Mouse (Mus musculus) neural tube, embryonic 15.5 days (tissue): ENCODE data around the gene Cenph. TPM values are rescaled to one million over a fixed set of nuclear protein-coding genes. Genes with fewer than 3 reads are reported as not detected.
"Not testable (repeated sequence)": the region's sequence is repeated elsewhere in the genome, so short reads cannot be mapped to it uniquely, and the experiment has no call there.

Experiments used
- ATAC-seq: fragments of 200-750 bp; cut with Nextera tagmentation; 2 replicates; pipeline ENCODE4 v1.8.0; 2017; ENCODE audit warnings: mild to moderate bottlenecking, moderate TSS enrichment, moderate library complexity; ENCODE audit not compliant: low FRiP score
- H3K27ac ChIP-seq: fragments of 300-500 bp; sonication (generic); replicated peaks from 2 replicates; pipeline ENCODE4 v1.5.1; 2015; ENCODE audit warnings: mild to moderate bottlenecking, inconsistent platforms
- H3K27me3 ChIP-seq: fragments of 300-500 bp; sonication (generic); replicated peaks from 2 replicates; pipeline ENCODE4 v1.6.1; 2015; ENCODE audit warnings: inconsistent platforms
- H3K36me3 ChIP-seq: fragments of 300-500 bp; sonication (generic); 2 replicates; pipeline ENCODE4 v1.6.1; 2015; ENCODE audit warnings: inconsistent platforms
- H3K4me1 ChIP-seq: fragments of 300-500 bp; sonication (generic); 2 replicates; pipeline ENCODE4 v1.6.1; 2015; ENCODE audit warnings: inconsistent platforms
- H3K4me2 ChIP-seq: fragments of 300-500 bp; sonication (generic); 2 replicates; pipeline ENCODE4 v1.6.1; 2015; ENCODE audit warnings: inconsistent platforms, mild to moderate bottlenecking, moderate library complexity
- H3K4me3 ChIP-seq: fragments of 300-500 bp; sonication (generic); replicated peaks from 2 replicates; pipeline ENCODE4 v1.5.1; 2015; ENCODE audit warnings: mild to moderate bottlenecking, inconsistent platforms
- H3K9ac ChIP-seq: fragments of 300-500 bp; sonication (generic); replicated peaks from 2 replicates; pipeline ENCODE4 v1.6.1; 2015; ENCODE audit warnings: mild to moderate bottlenecking, inconsistent platforms
- H3K9me3 ChIP-seq: fragments of 300-500 bp; sonication (generic); replicated peaks from 2 replicates; pipeline ENCODE4 v1.6.1; 2016; ENCODE audit warnings: inconsistent platforms
- WGBS: fragments of 180-500 bp; shearing (Covaris S2); methylation state at CpG from one replicate; pipeline ENCODE4 v1.1.7; 2015; ENCODE audit warnings: mixed read lengths; 5-methylcytosine and 5-hydroxymethylcytosine counted together
- polyA plus RNA-seq: library from polyadenylated mRNA; unstranded; fragments of >200 nt; fragmentation: Nextera tagmentation; extraction: Ambion mirVana; gene quantifications from 2 replicates; pipeline ENCODE4 v1.2.1, GENCODE M21; 2015

The Cenph gene
- 5.9 and 11.2 TPM in 2 replicates for polyA plus RNA-seq

DNA sequence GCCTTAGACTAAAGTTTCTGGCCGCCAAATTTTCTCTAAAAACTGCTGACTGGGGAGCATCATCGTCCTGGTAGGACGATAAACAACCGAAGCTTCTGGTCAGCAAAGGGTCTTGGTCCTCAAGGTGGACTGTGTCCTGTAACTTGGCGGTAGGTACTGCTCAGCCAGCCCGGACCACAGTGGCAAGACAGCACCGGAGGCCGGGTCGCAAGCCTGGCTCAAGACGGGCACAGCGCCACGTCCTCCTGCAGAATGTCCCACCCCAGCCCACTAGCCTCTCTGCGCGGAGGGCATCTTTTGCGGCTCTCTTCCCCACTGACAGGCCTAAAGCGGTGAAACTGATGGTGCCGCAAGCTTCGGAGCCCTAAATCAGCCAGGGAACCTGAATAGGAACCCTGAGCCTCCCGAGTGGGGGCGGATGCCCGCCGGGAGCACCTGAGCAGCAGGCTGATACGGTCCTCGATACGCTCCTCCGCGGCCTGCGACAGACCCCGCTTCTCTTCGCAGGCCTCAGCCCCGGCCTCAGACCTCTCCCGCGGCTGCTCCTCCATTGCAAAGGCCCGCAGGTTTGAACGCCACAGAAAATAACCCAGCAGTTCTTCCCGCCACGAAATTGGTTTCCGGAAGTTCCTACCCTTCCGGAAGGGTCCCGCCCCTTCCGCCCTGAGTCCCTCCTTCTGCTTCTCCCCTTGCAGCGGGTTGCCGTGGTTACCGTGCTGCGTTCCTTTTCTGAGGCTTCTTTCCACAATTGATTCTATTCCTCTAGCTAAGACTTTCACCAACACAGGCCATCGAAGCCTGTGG, at the start of gene Cenph:
Gene Cenph, minus strand, starts transcription at position 648 of the 804 bp plus-strand sequence.
- ATAC-seq, result peak; percentile 97
- peaks cover 15% of the 10 kb centered on the region for H3K4me1 ChIP-seq
- H3K4me3 ChIP-seq, result peak within 1 kb of the TSS; percentile 68
- peak within 1 kb of the TSS; percentile 42 for H3K27ac ChIP-seq
- WGBS, result under 1% methylated on average over 46 of the region's 46 CpGs
- peak within 1 kb of the TSS; percentile 100 for H3K4me2 ChIP-seq
- no peaks in the 10 kb centered on the region for H3K9me3 ChIP-seq
- peak within 1 kb of the TSS; percentile 60 for H3K9ac ChIP-seq
- H3K27me3 ChIP-seq, result no peaks in the 10 kb centered on the region
- no peaks in the 10 kb centered on the region for H3K36me3 ChIP-seq

DNA sequence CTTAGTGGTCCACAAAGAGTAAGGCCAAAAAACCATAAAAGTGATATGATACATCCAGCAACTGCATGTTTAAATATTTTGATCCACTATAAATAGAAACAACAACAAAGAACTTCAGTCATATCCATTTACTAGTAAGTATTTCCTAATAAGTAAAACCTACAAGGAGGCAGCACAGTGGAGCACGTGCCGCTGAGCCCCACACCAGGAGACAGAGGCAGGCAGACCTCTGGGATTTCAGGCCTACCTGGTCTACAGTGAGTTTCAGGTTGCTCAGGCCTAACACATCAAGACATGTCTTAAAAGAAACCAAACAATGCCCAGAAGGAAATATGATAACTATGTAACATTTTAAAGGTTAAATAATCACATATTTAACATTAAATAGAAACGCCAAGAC, 49.2 kb upstream of the Cenph start:
- H3K9me3 ChIP-seq, result no peaks in the 10 kb centered on the region
- ATAC-seq, result no peak
- 0 out of 2 replicates have a peak, but pooled peaks cover 2% of the 10 kb centered on the region for H3K4me1 ChIP-seq
- 97% methylated on average over 3 of the region's 3 CpGs for WGBS
- no peak overlapping the region for H3K9ac ChIP-seq
- H3K4me2 ChIP-seq, result no peak overlapping the region
- peaks cover 41% of the 10 kb centered on the region for H3K36me3 ChIP-seq
- no peak overlapping the region for H3K27ac ChIP-seq
- no peak overlapping the region for H3K4me3 ChIP-seq
- no peaks in the 10 kb centered on the region for H3K27me3 ChIP-seq

DNA sequence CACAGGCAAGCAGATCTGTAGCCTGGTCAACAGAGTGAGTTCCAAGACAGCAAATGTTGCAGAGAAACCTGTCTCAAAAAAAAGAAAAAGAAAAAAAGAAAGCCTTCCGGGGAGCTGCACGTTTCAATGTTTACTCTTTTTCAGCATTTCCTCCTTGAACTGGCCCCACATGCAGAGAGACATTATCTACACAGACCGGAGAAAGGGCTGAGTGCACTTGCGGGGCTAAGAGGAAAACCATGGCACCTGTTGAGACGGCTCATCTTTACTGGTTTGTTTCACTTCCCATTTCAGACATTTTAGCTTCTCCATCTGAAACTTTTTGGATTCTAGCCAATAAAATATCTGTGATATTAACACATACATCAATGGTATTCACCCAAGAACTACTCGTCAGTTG, 48.6 kb upstream of the Cenph start:
- WGBS, result 88% methylated on average over 6 of the region's 6 CpGs
- H3K36me3 ChIP-seq, result peaks cover 46% of the 10 kb centered on the region
- no peak overlapping the region for H3K9ac ChIP-seq
- no peak overlapping the region for H3K27ac ChIP-seq
- no peak for ATAC-seq
- H3K9me3 ChIP-seq, result no peaks in the 10 kb centered on the region
- H3K4me3 ChIP-seq, result no peak overlapping the region
- no peak overlapping the region for H3K4me2 ChIP-seq
- H3K27me3 ChIP-seq, result no peaks in the 10 kb centered on the region
- H3K4me1 ChIP-seq, result no peaks in the 10 kb centered on the region

DNA sequence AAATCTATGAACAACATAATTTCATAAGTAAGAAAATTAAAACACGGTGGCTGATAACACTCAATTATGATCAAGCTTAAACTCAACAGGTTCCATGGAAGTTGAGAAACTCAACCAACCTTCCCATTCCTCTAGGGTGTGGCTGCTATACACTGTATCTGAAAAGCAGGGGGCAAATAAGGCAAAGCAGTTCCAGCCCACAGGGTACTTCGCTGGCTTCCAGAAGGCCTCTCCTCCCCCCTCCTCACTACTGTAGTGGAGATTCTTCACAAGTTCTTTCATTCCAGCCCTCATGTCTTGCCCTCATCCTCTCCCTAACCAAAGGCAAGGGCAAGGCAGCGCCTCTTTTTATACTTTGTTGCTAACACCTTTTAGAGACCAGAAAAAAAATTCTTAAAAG, 48.2 kb upstream of the Cenph start:
- ATAC-seq, result no peak
- 98% methylated on average over 3 of the region's 3 CpGs for WGBS
- H3K4me3 ChIP-seq, result no peak overlapping the region
- H3K9ac ChIP-seq, result no peak overlapping the region
- peaks cover 49% of the 10 kb centered on the region for H3K36me3 ChIP-seq
- H3K9me3 ChIP-seq, result no peaks in the 10 kb centered on the region
- no peak overlapping the region for H3K4me2 ChIP-seq
- H3K4me1 ChIP-seq, result no peaks in the 10 kb centered on the region
- H3K27me3 ChIP-seq, result no peaks in the 10 kb centered on the region
- no peak overlapping the region for H3K27ac ChIP-seq

DNA sequence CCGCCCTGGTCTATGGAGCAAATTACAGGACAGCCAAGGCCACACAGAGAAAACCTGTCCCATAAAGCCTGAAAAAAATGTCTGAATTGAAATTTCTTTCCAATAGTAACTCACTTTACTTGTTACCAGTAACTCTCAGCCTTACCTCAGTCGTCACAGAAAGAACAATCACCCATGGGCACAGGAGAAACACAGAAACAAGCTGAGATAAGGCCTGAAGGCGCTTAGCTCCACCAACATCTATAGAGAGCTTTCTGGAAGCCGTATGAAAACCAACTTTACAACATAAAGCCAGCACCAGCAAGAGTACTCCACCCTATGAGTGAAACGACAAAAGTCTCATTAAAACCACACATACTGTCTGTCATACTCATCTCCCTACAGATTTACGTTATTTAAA, 38.8 kb upstream of the Cenph start:
- 97% methylated on average over 6 of the region's 6 CpGs for WGBS
- Histone ChIP-seq H3K4me1 (no peaks in the 10 kb centered on the region), H3K9me3 (no peaks in the 10 kb centered on the region), H3K4me2 (no peak overlapping the region), H3K27me3 (no peaks in the 10 kb centered on the region), H3K4me3 (no peak overlapping the region), H3K27ac (no peak overlapping the region), H3K9ac (no peak overlapping the region), H3K36me3 (peaks cover 67% of the 10 kb centered on the region)
- ATAC-seq, result no peak

DNA sequence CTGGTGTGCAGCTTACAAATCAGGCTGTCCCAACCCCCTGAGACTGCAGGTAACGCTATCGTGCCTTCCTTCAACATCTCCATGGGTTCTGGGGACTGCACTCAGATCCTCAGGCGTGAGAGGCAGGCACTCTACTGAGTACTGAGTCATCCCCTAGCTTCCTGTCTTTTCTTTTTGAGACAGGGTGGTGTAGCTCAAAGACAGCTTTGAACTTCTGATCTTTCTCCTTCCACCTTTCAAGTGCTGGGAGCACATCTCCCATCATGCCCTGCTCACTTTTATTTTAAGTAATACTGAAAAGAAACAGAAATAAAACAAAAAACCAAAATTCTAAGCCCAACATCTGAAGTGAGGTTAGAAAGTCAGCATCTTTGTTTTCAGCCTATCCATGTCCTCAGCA, 30.1 kb upstream of the Cenph start:
- no peaks in the 10 kb centered on the region for H3K27me3 ChIP-seq
- H3K27ac ChIP-seq, result no peak overlapping the region
- ATAC-seq, result no peak
- H3K4me2 ChIP-seq, result no peak overlapping the region
- WGBS, result 99% methylated on average over 3 of the region's 3 CpGs
- no peak overlapping the region for H3K4me3 ChIP-seq
- H3K9ac ChIP-seq, result no peak overlapping the region
- H3K9me3 ChIP-seq, result no peaks in the 10 kb centered on the region
- peaks cover 60% of the 10 kb centered on the region for H3K36me3 ChIP-seq
- H3K4me1 ChIP-seq, result no peaks in the 10 kb centered on the region

DNA sequence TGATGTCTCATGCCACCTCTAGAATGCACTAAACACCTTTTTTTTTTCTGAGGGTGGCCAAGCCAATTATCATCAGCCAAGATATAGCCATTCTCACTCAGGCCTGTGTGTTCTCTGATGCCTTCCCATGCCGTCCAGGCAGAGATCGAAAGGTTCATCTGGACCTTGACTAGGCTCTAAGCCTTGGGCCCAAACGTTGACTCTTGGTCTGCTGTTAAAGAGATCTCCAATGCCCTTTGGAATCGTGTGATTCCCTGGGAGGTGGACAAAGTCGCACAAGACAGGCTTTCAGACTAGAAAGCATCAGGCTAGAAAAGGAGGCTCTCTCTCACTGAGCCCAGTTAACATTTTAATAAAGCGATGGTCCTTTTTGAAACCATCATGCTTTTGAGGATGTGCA, 21.5 kb upstream of the Cenph start:
- WGBS, result 94% methylated on average over 6 of the region's 6 CpGs
- H3K4me3 ChIP-seq, result no peak overlapping the region
- H3K27ac ChIP-seq, result no peak overlapping the region
- peaks cover 8% of the 10 kb centered on the region for H3K36me3 ChIP-seq
- no peaks in the 10 kb centered on the region for H3K27me3 ChIP-seq
- no peak overlapping the region for H3K9ac ChIP-seq
- H3K4me2 ChIP-seq, result no peak overlapping the region
- H3K9me3 ChIP-seq, result no peaks in the 10 kb centered on the region
- no peaks in the 10 kb centered on the region for H3K4me1 ChIP-seq
- ATAC-seq, result no peak

DNA sequence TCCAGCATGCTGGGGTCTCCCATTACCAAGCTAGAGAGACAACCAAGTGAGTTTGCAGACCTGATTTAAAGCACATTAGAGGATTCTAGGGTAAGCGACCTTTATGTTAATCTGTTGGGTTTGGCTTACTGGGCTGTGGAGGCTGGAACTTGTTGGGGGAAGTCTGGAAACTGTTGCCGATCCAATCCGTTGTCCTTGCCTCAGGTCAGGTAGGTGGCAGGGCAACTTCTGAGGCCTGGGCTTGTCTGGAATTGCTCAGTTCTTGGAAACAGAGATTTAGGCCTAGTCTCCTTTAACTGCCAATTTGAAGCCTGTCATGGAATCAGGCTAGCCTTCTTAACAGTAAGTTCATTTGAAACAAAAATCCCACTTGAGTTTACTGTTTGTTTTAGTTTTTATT, 13.4 kb upstream of the Cenph start:
- ATAC-seq, result no peak
- Histone ChIP-seq H3K36me3 (no peaks in the 10 kb centered on the region), H3K4me3 (no peak overlapping the region), H3K27me3 (no peaks in the 10 kb centered on the region), H3K4me1 (peaks cover 5% of the 10 kb centered on the region), H3K27ac (no peak overlapping the region), H3K4me2 (no peak overlapping the region), H3K9ac (no peak overlapping the region), H3K9me3 (no peaks in the 10 kb centered on the region)
- WGBS, result 85% methylated on average over 3 of the region's 3 CpGs

DNA sequence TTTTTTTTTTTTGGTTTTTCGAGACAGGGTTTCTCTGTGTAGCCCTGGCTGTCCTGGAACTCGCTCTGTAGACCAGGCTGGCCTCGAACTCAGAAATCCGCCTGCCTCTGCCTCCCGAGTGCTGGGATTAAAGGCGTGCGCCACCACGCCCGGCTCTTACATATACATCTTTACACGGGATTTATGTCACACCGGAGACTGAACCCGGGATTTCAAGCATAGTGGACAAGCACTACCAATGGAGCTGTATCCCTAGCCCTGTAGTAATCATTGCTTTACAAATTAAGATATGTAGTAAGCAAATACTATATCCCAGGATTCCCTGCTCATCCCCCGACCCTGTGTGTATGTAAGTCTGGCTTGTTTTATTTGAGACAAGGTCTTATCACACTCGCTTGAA, 12.4 kb upstream of the Cenph start:
- H3K27ac ChIP-seq, H3K9ac ChIP-seq, H3K27me3 ChIP-seq, ATAC-seq, H3K4me3 ChIP-seq, H3K4me2 ChIP-seq, H3K36me3 ChIP-seq, H3K4me1 ChIP-seq, H3K9me3 ChIP-seq: not testable (repeated sequence)
- WGBS, result 95% methylated on average over 12 of the region's 14 CpGs

DNA sequence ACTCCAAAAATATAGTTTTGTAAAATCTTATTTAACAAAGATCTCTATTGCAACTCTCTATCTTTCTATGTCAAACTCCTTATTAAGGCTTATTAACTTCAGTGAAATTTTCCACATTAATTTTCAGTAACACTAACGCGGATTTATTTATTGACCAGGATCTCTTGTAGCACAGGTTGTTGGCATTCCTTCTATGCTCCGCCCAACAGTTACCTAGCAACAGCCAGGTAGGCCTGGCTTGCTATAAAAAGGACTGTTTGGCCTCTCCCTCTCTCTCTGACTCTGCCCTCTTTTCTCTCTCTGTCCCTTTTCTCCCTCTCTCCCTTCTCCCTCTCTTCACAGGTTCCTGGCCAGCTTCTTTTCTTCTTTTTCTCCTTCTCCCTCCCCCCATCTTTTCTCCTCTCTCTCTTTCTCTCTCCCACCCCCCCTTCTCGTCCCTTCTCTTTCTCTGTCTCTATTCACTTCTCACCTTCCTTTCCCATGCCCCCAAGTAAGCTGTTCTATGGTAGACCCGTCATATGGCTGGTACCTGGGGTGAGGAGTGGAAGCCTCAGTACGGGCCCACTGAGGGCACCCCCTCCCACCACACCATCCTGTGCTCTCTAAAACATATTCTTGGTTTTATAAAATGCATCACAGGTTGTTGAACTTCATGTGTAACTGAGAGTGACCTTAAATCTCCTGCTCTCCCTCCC, 11.8 kb upstream of the Cenph start:
- no peak overlapping the region for H3K4me3 ChIP-seq
- H3K27ac ChIP-seq, result no peak overlapping the region
- H3K4me2 ChIP-seq, result no peak overlapping the region
- no peaks in the 10 kb centered on the region for H3K36me3 ChIP-seq
- H3K4me1 ChIP-seq, result peaks cover 5% of the 10 kb centered on the region
- H3K9me3 ChIP-seq, result no peaks in the 10 kb centered on the region
- 72% methylated on average over 6 of the region's 6 CpGs for WGBS
- no peak overlapping the region for H3K9ac ChIP-seq
- no peaks in the 10 kb centered on the region for H3K27me3 ChIP-seq
- no peak for ATAC-seq

DNA sequence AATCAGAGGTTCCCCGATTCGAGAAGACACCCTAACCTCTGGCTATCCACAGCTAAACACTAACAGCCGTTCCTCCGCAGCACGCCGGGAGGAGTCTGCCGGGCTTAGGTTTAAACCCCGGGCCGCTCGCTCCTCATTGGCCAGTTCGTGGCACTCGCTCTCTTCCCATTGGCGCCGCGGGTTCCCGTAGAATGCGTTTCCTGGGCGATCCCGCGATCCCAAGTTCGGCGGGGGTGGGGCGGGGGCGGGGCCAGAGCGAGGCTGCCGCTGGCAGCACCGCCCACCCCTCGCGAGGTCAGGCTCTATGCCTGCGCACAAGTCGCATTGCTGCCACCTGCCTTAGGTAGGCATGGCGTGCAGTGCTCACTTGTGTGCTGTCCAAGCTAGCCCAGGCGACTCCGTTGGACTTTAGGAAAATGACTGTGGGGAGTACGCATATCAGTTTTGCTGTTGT, 10.7 kb upstream of the Cenph start, which contains the start of gene Ccnb1:
Gene Ccnb1, minus strand, starts transcription at position 157 of the 454 bp plus-strand sequence.
- Histone ChIP-seq H3K4me1 (peaks cover 5% of the 10 kb centered on the region), H3K9ac (peak within 1 kb of the TSS; percentile 36), H3K27ac (no peak within 1 kb of the TSS), H3K4me3 (peak within 1 kb of the TSS; percentile 56), H3K9me3 (no peaks in the 10 kb centered on the region), H3K27me3 (no peaks in the 10 kb centered on the region), H3K4me2 (peak within 1 kb of the TSS; percentile 98), H3K36me3 (no peaks in the 10 kb centered on the region)
- under 1% methylated on average over 35 of the region's 35 CpGs for WGBS
- peak; percentile 100 for ATAC-seq
